Mouse (Mus musculus) G1E (cell line): Measurements from ENCODE around the gene Stoml1. TPM values are rescaled to one million over a fixed set of nuclear protein-coding genes. Genes with fewer than 3 reads are reported as not detected.

Experiments used
- ATAC-seq: 2 replicates; pipeline ENCODE4 v1.8.0; 2016; ENCODE audit warnings: mild to moderate bottlenecking; ENCODE audit not compliant: insufficient number of reproducible peaks, poor library complexity, low FRiP score, severe bottlenecking; ENCODE audit errors: extremely low read depth
- DNase-seq: peaks from one replicate; pipeline ENCODE4 v3.0.0; 2012; ENCODE audit warnings: low spot score
- H3K27me3 ChIP-seq: 2 replicates; pipeline ENCODE4 v1.6.1; 2012; ENCODE audit warnings: mild to moderate bottlenecking, low read length, inconsistent platforms; ENCODE audit not compliant: insufficient read depth
- H3K36me3 ChIP-seq: replicated peaks from 2 replicates; pipeline ENCODE3; 2012; ENCODE audit warnings: mild to moderate bottlenecking, inconsistent platforms
- H3K4me1 ChIP-seq: 2 replicates; pipeline ENCODE4 v1.6.1; 2012; ENCODE audit warnings: low read depth, low read length, inconsistent platforms, mixed read lengths; ENCODE audit not compliant: insufficient read depth
- H3K4me3 ChIP-seq: 2 replicates; pipeline ENCODE4 v1.5.1; 2012; ENCODE audit warnings: low read depth, mild to moderate bottlenecking, inconsistent platforms, low read length, moderate library complexity, mixed read lengths
- H3K9me3 ChIP-seq: replicated peaks from 2 replicates; pipeline ENCODE4 v1.6.1; 2012; ENCODE audit warnings: inconsistent platforms
- CTCF ChIP-seq: IDR thresholded peaks from 2 replicates; pipeline ENCODE4 v1.5.1; 2012; ENCODE audit warnings: low read depth, low read length, inconsistent platforms, mixed read lengths
- GATA1 ChIP-seq: IDR thresholded peaks from 2 replicates; pipeline ENCODE4 v1.6.1; 2012; ENCODE audit warnings: borderline replicate concordance, low read length, inconsistent platforms, mixed read lengths
- GATA2 ChIP-seq: IDR thresholded peaks from 2 replicates; pipeline ENCODE4 v1.6.1; 2012; ENCODE audit warnings: low read depth, low read length, inconsistent platforms, borderline replicate concordance
- POLR2AphosphoS5 ChIP-seq: IDR thresholded peaks from 2 replicates; pipeline ENCODE4 v1.6.1; 2012; ENCODE audit warnings: low read depth, low read length, inconsistent platforms; ENCODE audit not compliant: insufficient replicate concordance
- TAL1 ChIP-seq: conservative IDR thresholded peaks from 2 replicates; pipeline ENCODE4 v1.6.1; 2012; ENCODE audit warnings: low read depth, low read length, inconsistent platforms, mixed read lengths
- polyA plus RNA-seq: library from polyadenylated mRNA; stranded (reverse); fragments of >175 nt; gene quantifications from 2 replicates; pipeline ENCODE4 v1.2.3, GENCODE M21; 2012
- total RNA-seq, 2 experiments: library from RNA; stranded (forward) in 1 of 2; stranded (reverse) in 1 of 2; fragments of 200-1000 nt in 1 of 2; fragments of >200 nt in 1 of 2; fragmentation: Nextera tagmentation in 1 of 2; gene quantifications; 2 replicates each; pipeline ENCODE4 v1.2.3; 2014 to 2017

Stoml1 gene
- total and polyA plus RNA-seq, 3 experiments: 6.4 to 8.8 (median 7.4) TPM

DNA sequence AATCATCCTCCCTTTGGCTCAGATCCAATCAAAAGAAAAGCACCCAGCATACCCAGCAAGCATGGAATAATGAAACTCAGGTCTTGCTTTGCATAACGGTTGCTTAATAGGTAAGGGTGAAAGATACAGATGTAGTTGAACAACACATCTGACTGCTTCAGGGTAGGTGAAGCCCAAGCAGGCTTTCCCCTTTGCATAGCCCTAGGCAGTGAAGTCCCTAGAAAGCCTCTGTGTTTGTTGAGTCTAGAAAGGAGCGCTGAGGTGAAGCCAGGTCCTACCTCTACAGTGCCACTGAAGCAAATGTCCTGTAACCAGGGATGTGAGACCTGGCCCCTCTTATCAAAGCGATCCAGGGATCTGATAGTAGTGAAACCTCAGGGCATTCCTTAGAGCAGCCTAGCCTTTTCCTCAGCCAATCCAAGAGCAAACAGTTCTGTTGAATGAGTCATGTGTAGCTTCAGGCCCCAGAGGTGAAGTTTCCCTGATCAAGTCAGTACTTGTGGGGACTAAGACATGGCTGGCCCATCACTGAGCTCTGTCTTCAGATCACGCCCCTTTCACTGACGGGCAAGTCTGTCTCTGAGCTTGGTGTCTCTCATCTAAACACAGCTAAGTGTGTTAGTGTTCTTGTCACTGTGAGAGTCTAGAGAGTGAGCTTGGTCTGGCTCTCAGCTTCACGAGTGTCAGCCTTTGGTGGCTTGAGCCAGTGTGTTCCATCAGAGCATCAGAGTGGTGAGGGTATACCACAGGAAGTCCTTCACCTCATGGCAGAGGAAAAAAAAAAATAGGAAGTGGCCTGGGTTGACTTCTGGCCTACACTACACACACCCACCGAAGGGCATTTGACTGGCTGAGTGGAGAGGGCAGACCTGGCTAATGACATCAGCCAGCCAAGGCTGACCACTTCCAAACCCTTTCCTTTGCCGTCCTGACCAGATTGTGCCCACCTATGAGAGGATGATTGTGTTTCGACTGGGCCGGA lies 3.0 kb downstream of the Stoml1 start:
- TF ChIP-seq POLR2AphosphoS5 (no peak), GATA1 (no peak), GATA2 (no peak), TAL1 (no peak), CTCF (no peak)
- H3K4me3 ChIP-seq: no peak overlapping the region
- ATAC-seq (no peak), DNase-seq (no peak)
- H3K27me3 ChIP-seq: no peaks in the 10 kb centered on the region
- H3K36me3 ChIP-seq: peaks cover 57% of the 10 kb centered on the region
- no peaks in the 10 kb centered on the region for H3K9me3 ChIP-seq
- peaks cover 42% of the 10 kb centered on the region for H3K4me1 ChIP-seq

DNA sequence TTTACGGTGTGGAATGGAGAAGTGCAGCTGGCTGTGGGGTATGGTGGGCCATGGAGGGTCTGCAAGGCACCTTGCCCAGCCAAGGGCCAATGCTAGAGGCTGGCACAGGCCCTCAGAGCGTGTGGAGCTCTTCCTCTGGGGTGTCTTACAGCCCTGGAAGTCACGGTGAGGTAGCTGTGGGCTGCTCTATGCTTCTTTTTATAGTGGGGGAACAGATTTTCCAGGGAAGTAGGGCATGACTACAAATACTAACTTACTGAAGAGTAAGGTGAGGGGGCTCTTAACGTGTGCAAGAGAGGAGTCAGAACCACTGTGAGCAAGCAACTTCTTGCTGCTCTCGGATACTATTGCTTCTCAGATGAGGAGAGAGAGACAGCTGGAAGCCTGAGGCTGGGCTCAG lies 9.5 kb downstream of the Stoml1 start:
- DNase-seq: no peak
- no peaks in the 10 kb centered on the region for H3K9me3 ChIP-seq
- TF ChIP-seq GATA2 (no peak), GATA1 (no peak), TAL1 (no peak), POLR2AphosphoS5 (no peak), CTCF (no peak)
- H3K4me1 ChIP-seq: peaks cover 19% of the 10 kb centered on the region
- no peaks in the 10 kb centered on the region for H3K27me3 ChIP-seq
- H3K4me3 ChIP-seq: no peak overlapping the region
- H3K36me3 ChIP-seq: peaks cover 51% of the 10 kb centered on the region
- no peak for ATAC-seq

DNA sequence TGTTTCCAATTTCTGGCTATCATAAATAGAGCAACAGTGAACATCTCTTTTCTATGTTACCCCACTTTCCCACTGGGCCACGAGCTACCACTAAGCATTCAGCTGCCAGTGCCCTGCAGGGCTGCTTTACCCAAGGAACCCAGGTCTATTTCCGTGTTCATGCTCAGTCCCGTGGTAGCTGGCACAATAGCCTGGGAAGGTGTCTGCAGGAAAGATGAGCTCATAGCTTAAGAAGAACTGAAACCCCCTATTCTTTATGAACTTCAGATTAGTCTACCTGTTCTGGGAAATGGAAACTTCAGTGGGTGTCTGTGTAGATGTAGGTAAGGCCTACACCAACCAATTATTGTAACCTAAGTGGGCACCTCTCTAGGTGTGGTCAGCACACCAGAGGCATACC lies 12.4 kb downstream of the Stoml1 start:
- Histone ChIP-seq H3K9me3 (no peaks in the 10 kb centered on the region), H3K36me3 (peaks cover 24% of the 10 kb centered on the region), H3K4me3 (no peak overlapping the region), H3K4me1 (peaks cover 31% of the 10 kb centered on the region), H3K27me3 (no peaks in the 10 kb centered on the region)
- DNase-seq: no peak
- TF ChIP-seq CTCF: no peak
- TF ChIP-seq TAL1: no peak
- no peak for TF ChIP-seq POLR2AphosphoS5
- no peak for TF ChIP-seq GATA2
- no peak for TF ChIP-seq GATA1
- no peak for ATAC-seq

DNA sequence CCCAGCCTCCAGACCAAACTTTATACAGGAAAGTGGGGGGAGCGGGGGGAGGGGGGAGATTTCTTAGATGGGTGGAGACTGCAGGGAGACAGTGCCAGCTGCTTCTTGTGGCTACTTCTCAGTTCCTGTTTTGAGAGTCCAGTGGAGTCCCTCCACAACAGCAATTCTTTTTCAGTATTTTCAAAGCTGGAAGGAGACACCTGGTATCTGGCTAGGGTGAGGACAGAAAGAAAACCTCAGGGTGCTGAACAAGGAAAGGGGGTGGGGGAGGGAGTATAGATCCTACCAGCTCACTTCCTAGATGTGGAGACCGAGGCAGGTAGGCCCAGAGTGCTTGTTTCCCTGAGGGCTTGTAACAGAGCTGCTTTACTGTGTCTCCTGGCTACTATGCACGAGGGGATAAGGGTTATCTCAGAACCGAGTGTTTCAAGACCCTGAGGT lies 13.6 kb downstream of the Stoml1 start:
- Histone ChIP-seq H3K4me3 (no peak overlapping the region; the same call in 1 of the 2 replicates), H3K4me1 (peaks cover 38% of the 10 kb centered on the region), H3K36me3 (peaks cover 13% of the 10 kb centered on the region), H3K27me3 (0 out of 2 replicates have a peak, but pooled peaks cover 3% of the 10 kb centered on the region), H3K9me3 (no peaks in the 10 kb centered on the region)
- TF ChIP-seq GATA2: no peak
- TF ChIP-seq GATA1: no peak
- no peak for TF ChIP-seq TAL1
- no peak for TF ChIP-seq POLR2AphosphoS5
- TF ChIP-seq CTCF: no peak
- DNase-seq (peak; percentile 40), ATAC-seq (peak; percentile 22; the same call in 1 of the 2 replicates)

DNA sequence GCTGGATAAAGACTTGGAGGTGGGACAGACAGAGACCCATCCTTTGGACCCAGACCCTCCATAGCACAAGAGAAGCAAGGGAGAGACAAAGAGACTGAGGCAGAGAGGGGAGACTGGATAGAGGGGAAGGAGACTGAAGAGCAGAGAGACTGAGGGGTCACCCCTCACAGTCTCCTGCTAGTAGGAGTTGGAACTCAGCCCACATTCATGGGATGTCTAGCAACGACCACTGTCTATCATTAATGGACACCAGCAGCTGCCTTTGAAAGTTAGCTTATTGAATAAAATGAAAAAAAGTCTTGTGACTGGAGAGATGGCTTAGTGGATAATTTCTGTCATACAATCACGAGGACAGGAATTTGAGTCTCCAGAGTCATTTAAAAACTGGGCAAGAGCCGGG lies 14.1 kb downstream of the Stoml1 start:
- H3K9me3 ChIP-seq: no peaks in the 10 kb centered on the region
- no peak overlapping the region; the same call in 1 of the 2 replicates for H3K4me3 ChIP-seq
- no peak for TF ChIP-seq GATA1
- TF ChIP-seq TAL1: no peak
- no peak for TF ChIP-seq GATA2
- TF ChIP-seq POLR2AphosphoS5: no peak
- no peak for TF ChIP-seq CTCF
- H3K4me1 ChIP-seq: peaks cover 38% of the 10 kb centered on the region
- ATAC-seq (no peak), DNase-seq (no peak)
- H3K27me3 ChIP-seq: 0 out of 2 replicates have a peak, but pooled peaks cover 3% of the 10 kb centered on the region
- H3K36me3 ChIP-seq: peaks cover 8% of the 10 kb centered on the region
